Mouse (Mus musculus): ENCODE measurements at regions not wholly inside any gene's neighbourhood (a gene's known extent, or its start where the extent isn't known, plus 50 kb on each side); places are given as distances from the start of the nearest gene placed in this dataset.

- DNase-seq, result peak; percentile 35
Observed at GRCm38 (mm10) chr5:149338016-149338696, 73.4 kb upstream of the Medag start.

- no peak for DNase-seq
Observed at GRCm38 (mm10) chr5:149338697-149339078, 72.9 kb upstream of the Medag start.

GRCm38 (mm10) chr5:149340361-149340760, 71.2 kb upstream of the Medag start:
- no peak for DNase-seq

- DNase-seq, result no peak
Observed at GRCm38 (mm10) chr5:149341461-149341860, 70.1 kb upstream of the Medag start.

- no peak for DNase-seq
Observed at GRCm38 (mm10) chr5:149343610-149344527, 67.7 kb upstream of the Medag start.

- no peak for DNase-seq
Observed at GRCm38 (mm10) chr5:149344528-149344855, 67.1 kb upstream of the Medag start.

- no peak for DNase-seq
Observed at GRCm38 (mm10) chr5:149345161-149345560, 66.4 kb upstream of the Medag start.

- no peak for DNase-seq
Observed at GRCm38 (mm10) chr5:149349685-149350084, 61.9 kb upstream of the Medag start.

GRCm38 (mm10) chr5:149353039-149353655, 58.4 kb upstream of the Medag start:
- peak; percentile 55 for DNase-seq

- peak; percentile 39 for DNase-seq
Observed at GRCm38 (mm10) chr5:149354448-149355115, 57.0 kb upstream of the Medag start.

GRCm38 (mm10) chr5:149355131-149355530, 56.4 kb upstream of the Medag start:
- DNase-seq, result no peak

- no peak for DNase-seq
Observed at GRCm38 (mm10) chr5:149356970-149357369, 54.6 kb upstream of the Medag start.
